In genomic region chr2:157173555-157173954, GRCm38 (mm10) we compare ENCODE assay signal across 20 mouse cellular contexts.
"Had no signal": no experiment of that assay in that cellular context is flagged by ENCODE, and none has a peak within 500 bp of the region (broad histone marks: within the 10 kb centered on the region; RNA-seq: fewer than 3 reads in every experiment).

No protein-coding gene starts in this region.

- H3K9me3 ChIP-seq: liver, embryonic 13.5 days; liver, embryonic 15.5 days; megakaryocyte, embryonic 14.5 days; midbrain, embryonic 13.5 days; midbrain, embryonic 15.5 days; neural tube, embryonic 13.5 days; neural tube, embryonic 15.5 days had no signal

- H3K4me1 ChIP-seq: neural tube, embryonic 15.5 days had no signal

- H3K9ac ChIP-seq: liver, embryonic 13.5 days; liver, embryonic 15.5 days; liver, postnatal 0 days; lung, embryonic 14.5 days; midbrain, embryonic 13.5 days; midbrain, embryonic 15.5 days; neural tube, embryonic 13.5 days; neural tube, embryonic 15.5 days had no signal

- DNase-seq: liver, embryonic 13.5 days; liver, postnatal 0 days; lung, embryonic 14.5 days; lung, postnatal 14 days; retina, postnatal 1 day; right cerebral cortex, adult 18-20 months; right cerebral cortex, postnatal 25 days; right cerebral cortex, postnatal 4 days; spleen, adult 18-20 months; thymus, adult 18-20 months; thymus, postnatal 14 days; thymus, postnatal 36 days had no signal

- H3K27me3 ChIP-seq: liver, embryonic 13.5 days; liver, embryonic 15.5 days; megakaryocyte, embryonic 14.5 days; midbrain, embryonic 13.5 days; midbrain, embryonic 15.5 days; neural tube, embryonic 13.5 days; neural tube, embryonic 15.5 days had no signal

- ATAC-seq: liver, postnatal 0 days; midbrain, embryonic 13.5 days; midbrain, embryonic 15.5 days had no signal

- H3K4me3 ChIP-seq: liver, embryonic 13.5 days; liver, embryonic 15.5 days; megakaryocyte, embryonic 14.5 days; midbrain, embryonic 13.5 days; midbrain, embryonic 15.5 days; neural tube, embryonic 13.5 days; neural tube, embryonic 15.5 days had no signal

- H3K27ac ChIP-seq: liver, embryonic 13.5 days; liver, embryonic 15.5 days; macrophage; midbrain, embryonic 13.5 days; midbrain, embryonic 15.5 days; neural tube, embryonic 13.5 days; neural tube, embryonic 15.5 days had no signal

- H3K4me2 ChIP-seq: liver, embryonic 13.5 days; liver, embryonic 15.5 days; lung, embryonic 14.5 days; midbrain, embryonic 11.5 days; midbrain, embryonic 13.5 days; midbrain, embryonic 15.5 days; neural tube, embryonic 13.5 days; neural tube, embryonic 15.5 days had no signal
